Mouse (Mus musculus) liver, embryonic 15.5 days (tissue): ENCODE results near the gene E2f8. TPM values are rescaled to one million over a fixed set of nuclear protein-coding genes. Genes with fewer than 3 reads are reported as not detected.

Source experiments
- ATAC-seq: fragments of 200-750 bp; cut with Nextera tagmentation; 2 replicates; pipeline ENCODE4 v1.8.0; 2017; ENCODE audit warnings: moderate number of reproducible peaks, mild to moderate bottlenecking, moderate library complexity; ENCODE audit not compliant: insufficient read depth
- H3K27ac ChIP-seq: fragments of 300-500 bp; sonication (generic); replicated peaks from 2 replicates; pipeline ENCODE4 v1.5.1; 2015; ENCODE audit warnings: mild to moderate bottlenecking, inconsistent platforms
- H3K27me3 ChIP-seq: fragments of 300-500 bp; sonication (generic); 2 replicates; pipeline ENCODE4 v1.6.1; 2015; ENCODE audit warnings: mild to moderate bottlenecking, inconsistent platforms
- H3K36me3 ChIP-seq: fragments of 300-500 bp; sonication (generic); replicated peaks from 2 replicates; pipeline ENCODE4 v1.6.1; 2015; ENCODE audit warnings: moderate library complexity, mild to moderate bottlenecking, inconsistent platforms
- H3K4me1 ChIP-seq: fragments of 300-500 bp; sonication (generic); replicated peaks from 2 replicates; pipeline ENCODE4 v1.6.1; 2015; ENCODE audit warnings: inconsistent platforms
- H3K4me2 ChIP-seq: fragments of 300-500 bp; sonication (generic); 2 replicates; pipeline ENCODE4 v1.6.1; 2015; ENCODE audit warnings: moderate library complexity, mild to moderate bottlenecking, inconsistent platforms
- H3K4me3 ChIP-seq: fragments of 300-500 bp; sonication (generic); replicated peaks from 2 replicates; pipeline ENCODE4 v1.5.1; 2015; ENCODE audit warnings: mild to moderate bottlenecking, inconsistent platforms
- H3K9ac ChIP-seq: fragments of 300-500 bp; sonication (generic); 2 replicates; pipeline ENCODE4 v1.6.1; 2015; ENCODE audit warnings: moderate library complexity, mild to moderate bottlenecking, inconsistent platforms
- H3K9me3 ChIP-seq: fragments of 300-500 bp; sonication (generic); replicated peaks from 2 replicates; pipeline ENCODE4 v1.6.1; 2016; ENCODE audit warnings: inconsistent platforms
- WGBS: fragments of 180-500 bp; shearing (Covaris S2); methylation state at CpG from one replicate; pipeline ENCODE4 v1.1.7; 2015; ENCODE audit warnings: mixed read lengths; ENCODE audit not compliant: insufficient replicate concordance; 5-methylcytosine and 5-hydroxymethylcytosine counted together
- polyA plus RNA-seq: library from polyadenylated mRNA; unstranded; fragments of >200 nt; fragmentation: Nextera tagmentation; extraction: Ambion mirVana; gene quantifications from 2 replicates; pipeline ENCODE4 v1.2.1, GENCODE M21; 2015

E2f8 gene
- polyA plus RNA-seq, 1 experiment from 2014 or later, result 33.5 TPM

DNA sequence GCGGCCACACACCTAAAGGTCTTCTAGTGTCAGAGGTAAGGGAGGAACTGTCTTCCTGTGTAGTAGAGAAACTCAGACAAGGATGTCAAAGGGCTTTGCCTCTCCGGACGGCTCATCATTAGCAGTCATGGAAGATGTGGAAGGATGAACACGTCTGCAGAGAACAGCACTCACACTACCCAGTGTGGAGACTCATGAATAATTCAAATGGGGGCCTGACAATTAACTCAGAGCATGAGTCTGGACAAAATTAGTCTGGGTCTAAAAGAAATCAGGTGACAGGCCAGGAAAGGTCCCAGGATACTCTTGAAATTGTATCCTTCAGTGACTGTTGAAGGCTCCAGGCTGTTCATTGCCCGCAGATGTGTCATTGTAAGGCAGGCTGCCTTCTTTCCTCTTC is 9.6 kb upstream of the E2f8 start:
- 70% methylated on average over 5 of the region's 5 CpGs for WGBS
- Histone ChIP-seq H3K9me3 (no peaks in the 10 kb centered on the region), H3K4me3 (no peak overlapping the region), H3K4me2 (no peak overlapping the region), H3K27me3 (0 out of 2 replicates have a peak, but pooled peaks cover 20% of the 10 kb centered on the region), H3K9ac (no peak overlapping the region), H3K4me1 (peaks cover 5% of the 10 kb centered on the region; the same call in 1 of the 2 replicates), H3K27ac (no peak overlapping the region), H3K36me3 (no peaks in the 10 kb centered on the region)
- no peak for ATAC-seq

GRCm38 (mm10) chr7:48888751-48889150 is 7.4 kb upstream of the E2f8 start:
- no peak overlapping the region for H3K9ac ChIP-seq
- ATAC-seq, result peak; percentile 12; the same call in 1 of the 2 replicates
- 43% methylated on average over 2 of the region's 2 CpGs for WGBS

GRCm38 (mm10) chr7:48887973-48888372 is 6.6 kb upstream of the E2f8 start:
- H3K27ac ChIP-seq, result no peak overlapping the region
- H3K4me2 ChIP-seq, result no peak overlapping the region
- H3K4me1 ChIP-seq, result peaks cover 15% of the 10 kb centered on the region
- no peaks in the 10 kb centered on the region for H3K36me3 ChIP-seq
- no peak overlapping the region for H3K9ac ChIP-seq
- WGBS, result 31% methylated on average over 8 of the region's 8 CpGs
- no peak overlapping the region for H3K4me3 ChIP-seq
- ATAC-seq, result no peak
- peaks cover 43% of the 10 kb centered on the region for H3K27me3 ChIP-seq
- H3K9me3 ChIP-seq, result no peaks in the 10 kb centered on the region

More at GRCm38 (mm10) chr7:48888751-48889150, 7.4 kb upstream of the E2f8 start:
- peaks cover 12% of the 10 kb centered on the region; the same call in 1 of the 2 replicates for H3K4me1 ChIP-seq
- peaks cover 35% of the 10 kb centered on the region for H3K27me3 ChIP-seq
- H3K4me2 ChIP-seq, result no peak overlapping the region
- H3K4me3 ChIP-seq, result no peak overlapping the region
- H3K36me3 ChIP-seq, result no peaks in the 10 kb centered on the region
- H3K27ac ChIP-seq, result no peak overlapping the region
- H3K9me3 ChIP-seq, result no peaks in the 10 kb centered on the region

DNA sequence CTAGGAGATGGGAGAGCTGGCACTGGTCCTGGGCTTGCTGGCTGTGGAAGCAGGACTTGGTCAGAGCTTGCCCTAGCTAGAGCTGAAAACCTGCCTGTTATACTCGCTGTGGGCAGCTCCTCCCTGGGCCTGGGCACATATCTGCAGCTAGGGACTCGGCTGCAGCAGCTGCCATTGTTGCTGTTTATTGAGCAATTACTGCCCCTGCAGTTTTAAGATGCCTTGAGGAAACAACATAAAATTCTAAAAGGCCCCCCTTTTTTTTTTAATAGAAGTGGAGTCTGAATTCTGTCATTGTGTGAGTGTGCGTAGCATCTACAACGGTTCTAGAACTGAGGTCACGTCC is 2.8 kb upstream of the E2f8 start:
- peaks cover 48% of the 10 kb centered on the region for H3K27me3 ChIP-seq
- no peak for ATAC-seq
- no peak overlapping the region for H3K4me3 ChIP-seq
- H3K9me3 ChIP-seq, result no peaks in the 10 kb centered on the region
- H3K36me3 ChIP-seq, result 0 out of 2 replicates have a peak, but pooled peaks cover 5% of the 10 kb centered on the region
- no peak overlapping the region for H3K4me2 ChIP-seq
- H3K4me1 ChIP-seq, result peaks cover 29% of the 10 kb centered on the region
- 54% methylated on average over 5 of the region's 5 CpGs for WGBS
- no peak overlapping the region for H3K9ac ChIP-seq
- no peak overlapping the region for H3K27ac ChIP-seq

GRCm38 (mm10) chr7:48883525-48884265 is 2.3 kb upstream of the E2f8 start:
- Histone ChIP-seq H3K4me3 (no peak overlapping the region), H3K36me3 (peaks cover 9% of the 10 kb centered on the region), H3K4me2 (no peak overlapping the region), H3K9me3 (no peaks in the 10 kb centered on the region), H3K4me1 (peaks cover 34% of the 10 kb centered on the region), H3K9ac (no peak overlapping the region), H3K27me3 (peaks cover 46% of the 10 kb centered on the region), H3K27ac (no peak overlapping the region)
- 75% methylated on average over 4 of the region's 4 CpGs for WGBS
- ATAC-seq, result no peak

DNA sequence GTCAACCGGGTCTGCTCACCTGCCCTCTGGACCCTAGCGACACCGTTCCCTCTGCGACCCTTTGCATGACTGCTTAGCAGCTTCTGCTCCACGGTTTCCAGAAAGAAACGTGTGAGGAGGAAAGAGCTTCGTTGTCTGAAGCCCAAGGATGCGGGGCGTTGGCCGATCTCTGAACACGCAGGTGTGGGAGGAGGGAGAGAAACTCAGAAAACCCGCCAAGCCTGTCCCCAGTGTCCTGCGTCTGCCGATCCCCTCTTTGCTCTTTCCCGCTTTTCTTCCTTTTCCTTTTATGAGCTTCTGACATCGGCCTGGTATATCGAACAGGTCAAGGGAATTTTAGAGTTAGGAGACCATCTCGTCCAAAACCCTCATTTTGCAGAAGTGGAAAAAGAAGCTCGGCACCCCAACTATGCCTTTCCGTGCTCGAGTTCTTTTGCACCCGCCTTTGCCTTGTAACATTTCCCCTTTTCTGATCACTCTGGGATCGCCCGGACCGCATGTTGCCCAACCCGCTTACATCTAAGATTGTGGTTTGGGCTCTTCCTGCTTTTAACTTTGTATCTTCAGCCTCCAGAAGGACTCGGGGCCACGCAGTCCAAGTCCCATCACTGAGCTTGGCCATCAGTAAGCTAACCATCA is 694 bp upstream of the E2f8 start:
- Histone ChIP-seq H3K4me1 (peaks cover 45% of the 10 kb centered on the region), H3K9me3 (no peaks in the 10 kb centered on the region), H3K27ac (peak overlapping the region; percentile 95), H3K4me2 (peak overlapping the region; percentile 92), H3K4me3 (peak overlapping the region; percentile 74), H3K9ac (peak overlapping the region; percentile 73), H3K27me3 (peaks cover 35% of the 10 kb centered on the region), H3K36me3 (peaks cover 25% of the 10 kb centered on the region)
- ATAC-seq, result no peak
- under 1% methylated on average over 28 of the region's 28 CpGs for WGBS

GRCm38 (mm10) chr7:48880591-48881481 is 560 bp downstream of the E2f8 start:
- H3K4me1 ChIP-seq, result peaks cover 50% of the 10 kb centered on the region
- peak overlapping the region; percentile 92 for H3K4me2 ChIP-seq
- no peaks in the 10 kb centered on the region for H3K9me3 ChIP-seq
- peak; percentile 91 for ATAC-seq
- H3K36me3 ChIP-seq, result peaks cover 37% of the 10 kb centered on the region
- peak overlapping the region; percentile 95 for H3K27ac ChIP-seq
- H3K4me3 ChIP-seq, result peak overlapping the region; percentile 74
- H3K27me3 ChIP-seq, result peaks cover 28% of the 10 kb centered on the region
- peak overlapping the region; percentile 98 for H3K9ac ChIP-seq
- under 1% methylated on average over 77 of the region's 77 CpGs for WGBS

DNA sequence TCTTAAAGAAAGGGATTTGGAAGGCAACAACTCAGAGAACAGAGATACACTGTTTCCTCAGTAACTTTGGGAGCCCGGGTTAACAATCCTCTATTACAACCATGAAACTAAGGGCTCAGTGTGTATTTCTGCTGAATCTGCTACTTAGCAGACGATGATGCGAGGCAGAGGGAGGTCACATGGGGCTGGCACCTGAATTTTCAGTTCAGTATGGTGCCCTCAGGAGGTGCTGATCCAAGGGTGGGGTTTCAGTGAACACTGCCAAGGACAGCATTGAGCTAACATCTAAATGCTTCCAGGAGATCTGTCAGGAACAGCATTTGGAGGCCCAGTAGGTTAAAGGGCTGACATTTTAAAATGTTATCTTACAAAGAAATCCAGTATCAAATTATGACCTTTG is 1.8 kb downstream of the E2f8 start:
- Histone ChIP-seq H3K36me3 (peaks cover 50% of the 10 kb centered on the region), H3K9ac (peak overlapping the region; percentile 54), H3K4me2 (peak overlapping the region; percentile 92), H3K4me3 (peak overlapping the region; percentile 74), H3K27ac (peak overlapping the region; percentile 16; the same call in 1 of the 2 replicates), H3K9me3 (no peaks in the 10 kb centered on the region), H3K27me3 (peaks cover 20% of the 10 kb centered on the region), H3K4me1 (peaks cover 50% of the 10 kb centered on the region)
- WGBS, result 33% methylated on average over 3 of the region's 3 CpGs
- no peak for ATAC-seq

DNA sequence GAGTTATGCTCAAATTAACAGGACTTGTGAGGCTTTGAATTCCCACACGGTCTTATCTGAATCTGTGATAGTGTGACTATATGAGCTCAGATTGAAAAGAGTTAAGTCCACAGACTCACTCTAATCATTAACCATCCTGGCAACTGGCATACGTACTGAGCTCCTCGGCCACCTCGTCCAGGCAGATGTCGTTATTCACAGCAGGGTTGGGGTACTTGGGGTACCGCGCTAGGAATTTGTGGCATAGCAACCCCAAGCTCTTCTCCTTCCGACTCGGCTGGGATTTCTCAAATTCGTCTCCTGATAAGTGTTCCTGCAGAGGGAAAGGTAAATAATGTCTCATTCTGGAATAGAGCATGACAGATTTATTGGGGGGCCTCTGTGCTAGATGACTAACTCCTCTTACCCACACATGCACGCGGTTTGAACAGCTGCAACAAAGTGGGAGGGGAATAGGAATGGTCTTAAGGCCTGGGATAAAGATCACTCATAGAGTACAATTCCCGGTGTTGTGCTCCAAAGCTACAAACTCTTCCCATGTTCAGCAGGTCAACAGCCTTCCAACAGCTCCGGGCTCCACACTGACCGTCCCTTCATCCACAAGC is 3.5 kb downstream of the E2f8 start:
- ATAC-seq, result no peak
- peaks cover 5% of the 10 kb centered on the region; the same call in 1 of the 2 replicates for H3K27me3 ChIP-seq
- H3K4me2 ChIP-seq, result peak overlapping the region; percentile 92
- no peak overlapping the region for H3K27ac ChIP-seq
- peaks cover 39% of the 10 kb centered on the region for H3K4me1 ChIP-seq
- 81% methylated on average over 15 of the region's 15 CpGs for WGBS
- peaks cover 67% of the 10 kb centered on the region for H3K36me3 ChIP-seq
- H3K9me3 ChIP-seq, result no peaks in the 10 kb centered on the region
- H3K9ac ChIP-seq, result no peak overlapping the region
- H3K4me3 ChIP-seq, result peak overlapping the region; percentile 74

GRCm38 (mm10) chr7:48876526-48876925 is 4.9 kb downstream of the E2f8 start:
- Histone ChIP-seq H3K36me3 (peaks cover 80% of the 10 kb centered on the region), H3K9ac (no peak overlapping the region)
- ATAC-seq, result no peak

More at GRCm38 (mm10) chr7:48876526-48876925, 4.9 kb downstream of the E2f8 start:
- WGBS, result 75% methylated on average over 4 of the region's 4 CpGs
- Histone ChIP-seq H3K9me3 (no peaks in the 10 kb centered on the region), H3K27ac (no peak overlapping the region), H3K4me3 (no peak overlapping the region), H3K4me1 (peaks cover 31% of the 10 kb centered on the region), H3K27me3 (no peaks in the 10 kb centered on the region), H3K4me2 (no peak overlapping the region)
